Mouse (Mus musculus) heart, postnatal 4 days (tissue): ENCODE results near the gene Rhbdd1. TPM values are rescaled to one million over a fixed set of nuclear protein-coding genes. Genes with fewer than 3 reads are reported as not detected.

Experiments used
- DNase-seq: peaks from one replicate; pipeline ENCODE4 v3.0.0; 2021
- microRNA-seq, 2 experiments: library from miRNA; unstranded; fragments of <30 nt; microRNA quantifications; one replicate each; pipeline ENCODE4 v1.2.0; 2021 to 2022
- total RNA-seq, 2 experiments: library from RNA; stranded (reverse); gene quantifications; 2 replicates each; pipeline ENCODE4 v1.2.3; 2021

The Rhbdd1 gene
- total RNA-seq, 2 experiments from 2014 or later, result 11.6 to 11.8 TPM

DNA sequence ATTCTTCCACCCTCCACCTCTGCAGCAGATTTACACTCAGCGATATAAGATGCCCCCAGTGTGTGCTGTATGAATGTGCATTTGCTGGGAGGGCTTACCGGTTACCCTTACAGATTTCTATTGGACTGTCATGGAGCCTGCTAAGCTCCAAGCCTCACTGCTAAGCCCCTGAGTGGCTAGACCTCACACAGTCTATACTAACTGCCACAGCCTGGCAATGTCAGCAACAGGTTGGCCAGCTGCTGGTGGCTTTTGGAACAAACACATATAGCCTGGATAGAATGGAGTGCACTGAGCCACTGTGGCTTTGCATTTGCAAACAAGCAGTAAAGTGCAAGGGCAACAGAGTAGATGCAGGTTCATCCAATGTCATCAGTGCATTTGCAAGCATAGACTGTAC, 175.7 kb downstream of the Rhbdd1 start:
- DNase-seq, result no peak

Small RNA genes within 50 kb of the gene (microRNA-seq; reads per million reads assigned to microRNA genes)
- 0 reads per million in 2 experiments for gene Gm22112

Other genes starting within 250 kb of the Rhbdd1 start
- not detected for gene Gm9747, start 83.3 kb upstream of the Rhbdd1 start, total RNA-seq
- gene Irs1, start 25.0 kb upstream of the Rhbdd1 start, total RNA-seq, result 10 to 100 TPM; 39.4 to 43.1 TPM